Mouse (Mus musculus) neutrophil, adult 59 days (primary cell): ENCODE data around the gene Endod1. TPM values are rescaled to one million over a fixed set of nuclear protein-coding genes. Genes with fewer than 3 reads are reported as not detected.

ENCODE experiments used
- total RNA-seq, 2 experiments: library from RNA; stranded (reverse); gene quantifications; 1 replicate in 1 of 2; 2 replicates in 1 of 2; pipeline ENCODE4 v1.2.4; 2023

The Endod1 gene
- total RNA-seq, result 1 to 10 TPM; 7.3 to 7.4 TPM

GRCm38 (mm10) chr9:14381353-14382055 is at the start of gene Endod1:
TSS of gene Endod1 (minus strand) at chr9:14381507.

Other genes with a start within 250 kb of the Endod1 start
- gene Sesn3, start 106.4 kb downstream of the Endod1 start, total RNA-seq, result 1 to 10 TPM; 5.8 to 8.5 TPM
- gene Kdm4d, start 119.0 kb upstream of the Endod1 start, total RNA-seq, result under 1 TPM in 1 of 2 experiments, not detected in 1; 0.22 TPM
- gene Cwc15, start 119.1 kb upstream of the Endod1 start, total RNA-seq, result 10 to 100 TPM; 70.0 to 95.0 TPM